Mouse (Mus musculus) hindbrain, embryonic 12.5 days (tissue): Measurements from ENCODE around the gene Ranbp17. TPM values are rescaled to one million over a fixed set of nuclear protein-coding genes. Genes with fewer than 3 reads are reported as not detected.

Experiments used
- ATAC-seq: fragments of 200-750 bp; cut with Nextera tagmentation; 2 replicates; pipeline ENCODE4 v1.8.0; 2017; ENCODE audit warnings: moderate TSS enrichment; ENCODE audit not compliant: low FRiP score
- H3K27ac ChIP-seq: fragments of 300-500 bp; sonication (generic); 2 replicates; pipeline ENCODE4 v1.5.1; 2016; ENCODE audit warnings: mild to moderate bottlenecking
- H3K27me3 ChIP-seq: fragments of 300-500 bp; sonication (generic); 2 replicates; pipeline ENCODE4 v1.6.1; 2016; ENCODE audit warnings: mild to moderate bottlenecking
- H3K36me3 ChIP-seq: fragments of 300-500 bp; sonication (generic); 2 replicates; pipeline ENCODE4 v1.6.1; 2016; ENCODE audit warnings: mild to moderate bottlenecking
- H3K4me1 ChIP-seq: fragments of 300-500 bp; sonication (generic); 2 replicates; pipeline ENCODE4 v1.6.1; 2016
- H3K4me2 ChIP-seq: fragments of 300-500 bp; sonication (generic); replicated peaks from 2 replicates; pipeline ENCODE4 v1.6.1; 2016; ENCODE audit warnings: mild to moderate bottlenecking
- H3K4me3 ChIP-seq: fragments of 300-500 bp; sonication (generic); 2 replicates; pipeline ENCODE4 v1.5.1; 2016; ENCODE audit warnings: mild to moderate bottlenecking
- H3K9ac ChIP-seq: fragments of 300-500 bp; sonication (generic); 2 replicates; pipeline ENCODE4 v1.6.1; 2016; ENCODE audit warnings: mild to moderate bottlenecking, moderate library complexity
- H3K9me3 ChIP-seq: fragments of 300-500 bp; sonication (generic); replicated peaks from 2 replicates; pipeline ENCODE4 v1.6.1; 2016; ENCODE audit warnings: mild to moderate bottlenecking
- WGBS: fragments of 180-500 bp; shearing (Covaris S2); methylation state at CpG from one replicate; pipeline ENCODE4 v1.1.7; 2016; 5-methylcytosine and 5-hydroxymethylcytosine counted together
- polyA plus RNA-seq: library from polyadenylated mRNA; unstranded; fragments of >200 nt; fragmentation: Nextera tagmentation; extraction: Ambion mirVana; gene quantifications from 2 replicates; pipeline ENCODE4 v1.2.1, GENCODE M21; 2016

The Ranbp17 gene
- polyA plus RNA-seq, 1 experiment from 2014 or later: 11.9 TPM

DNA sequence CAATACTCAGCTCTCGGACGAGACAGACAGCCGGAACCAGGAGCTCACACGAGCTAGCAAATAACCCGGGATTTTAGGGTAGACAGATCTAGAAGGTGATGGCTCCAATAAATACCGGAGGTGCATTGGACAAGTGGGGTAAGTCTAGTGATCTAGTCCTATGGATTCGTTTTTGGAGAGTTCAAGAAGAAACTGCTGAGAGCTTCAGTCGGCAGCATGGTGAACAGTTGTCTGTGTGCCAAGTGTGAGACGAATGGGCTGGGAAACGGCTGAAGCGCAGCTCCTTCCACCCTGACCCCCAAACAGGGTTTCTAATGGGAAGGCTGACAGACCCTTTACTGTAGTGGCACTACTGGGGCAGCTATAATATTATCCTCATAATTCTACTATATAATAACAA, 214.2 kb downstream of the Ranbp17 start:
- no peak for ATAC-seq
- H3K9ac ChIP-seq: no peak overlapping the region
- H3K9me3 ChIP-seq: no peaks in the 10 kb centered on the region
- H3K36me3 ChIP-seq: no peaks in the 10 kb centered on the region
- H3K4me1 ChIP-seq: peaks cover 13% of the 10 kb centered on the region; the same call in 1 of the 2 replicates
- WGBS: 67% methylated on average over 11 of the region's 11 CpGs
- no peak overlapping the region for H3K4me3 ChIP-seq
- H3K27ac ChIP-seq: no peak overlapping the region; the same call in 1 of the 2 replicates
- H3K4me2 ChIP-seq: no peak overlapping the region
- H3K27me3 ChIP-seq: no peaks in the 10 kb centered on the region

- no peak overlapping the region for H3K4me2 ChIP-seq
- H3K9me3 ChIP-seq: no peaks in the 10 kb centered on the region
- H3K36me3 ChIP-seq: no peaks in the 10 kb centered on the region
- no peak overlapping the region for H3K9ac ChIP-seq
- H3K4me3 ChIP-seq: no peak overlapping the region
- H3K27ac ChIP-seq: peak overlapping the region; percentile 7; the same call in 1 of the 2 replicates
- H3K27me3 ChIP-seq: no peaks in the 10 kb centered on the region
- peaks cover 13% of the 10 kb centered on the region; the same call in 1 of the 2 replicates for H3K4me1 ChIP-seq
- peak; percentile 72 for ATAC-seq
- WGBS: 56% methylated on average over 8 of the region's 8 CpGs
Observed at GRCm38 (mm10) chr11:33297121-33297520, 216.4 kb downstream of the Ranbp17 start.

DNA sequence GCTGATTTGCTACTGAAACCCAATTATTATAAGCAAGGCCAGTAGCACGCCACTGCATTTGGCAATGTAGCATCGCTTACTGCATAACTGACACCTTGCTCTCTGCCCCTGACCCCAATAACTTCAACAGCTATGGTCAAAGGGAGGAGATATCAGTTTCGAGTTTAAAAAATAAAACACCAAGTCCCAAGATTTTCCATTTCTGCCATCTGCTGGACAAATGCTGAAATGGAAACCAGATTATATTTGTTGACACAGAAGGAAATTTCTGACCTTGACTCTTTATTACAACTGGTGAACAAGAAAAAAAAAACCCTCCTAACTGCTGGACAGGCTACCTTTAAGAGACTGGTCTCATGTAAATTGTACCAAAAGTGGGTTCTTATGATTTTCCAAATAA, 218.1 kb downstream of the Ranbp17 start:
- H3K4me2 ChIP-seq: no peak overlapping the region
- no peak for ATAC-seq
- no peak overlapping the region for H3K4me3 ChIP-seq
- H3K9me3 ChIP-seq: no peaks in the 10 kb centered on the region
- WGBS: 48% methylated on average over 3 of the region's 3 CpGs
- H3K27ac ChIP-seq: no peak overlapping the region
- H3K9ac ChIP-seq: no peak overlapping the region
- H3K4me1 ChIP-seq: peaks cover 8% of the 10 kb centered on the region; the same call in 1 of the 2 replicates
- H3K27me3 ChIP-seq: no peaks in the 10 kb centered on the region
- no peaks in the 10 kb centered on the region for H3K36me3 ChIP-seq

GRCm38 (mm10) chr11:33294063-33294462, 219.5 kb downstream of the Ranbp17 start:
- WGBS: 82% methylated on average over 6 of the region's 6 CpGs
- Histone ChIP-seq H3K9ac (no peak overlapping the region), H3K4me1 (0 out of 2 replicates have a peak, but pooled peaks cover 4% of the 10 kb centered on the region), H3K9me3 (no peaks in the 10 kb centered on the region), H3K27me3 (no peaks in the 10 kb centered on the region), H3K4me3 (no peak overlapping the region), H3K4me2 (no peak overlapping the region), H3K27ac (no peak overlapping the region), H3K36me3 (no peaks in the 10 kb centered on the region)
- ATAC-seq: no peak

DNA sequence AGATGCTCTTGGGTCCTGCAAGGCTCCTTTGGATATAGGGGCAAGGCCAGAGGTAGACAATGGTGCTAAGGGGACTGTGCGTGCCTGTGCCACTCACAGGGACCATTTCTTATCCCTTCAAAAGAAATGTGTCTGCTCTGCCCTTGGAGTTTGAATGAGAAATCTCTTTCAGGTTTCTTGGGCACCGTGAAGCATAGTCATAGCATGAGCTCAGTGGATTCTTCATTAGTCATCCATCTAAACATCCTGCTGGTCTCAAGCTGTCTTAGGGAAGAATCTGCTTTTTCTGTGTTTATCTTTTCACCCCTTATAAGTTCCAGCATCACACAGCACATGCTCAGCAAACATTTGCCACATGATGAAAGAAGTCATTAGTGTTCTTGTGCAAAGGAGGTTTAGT, 235.0 kb downstream of the Ranbp17 start:
- no peaks in the 10 kb centered on the region for H3K27me3 ChIP-seq
- no peak overlapping the region for H3K27ac ChIP-seq
- H3K4me2 ChIP-seq: no peak overlapping the region
- no peaks in the 10 kb centered on the region for H3K4me1 ChIP-seq
- no peaks in the 10 kb centered on the region for H3K36me3 ChIP-seq
- no peak for ATAC-seq
- no peaks in the 10 kb centered on the region for H3K9me3 ChIP-seq
- H3K9ac ChIP-seq: no peak overlapping the region
- WGBS: 80% methylated on average over 2 of the region's 2 CpGs
- no peak overlapping the region for H3K4me3 ChIP-seq

- no peak within 1 kb of the TSS for H3K4me2 ChIP-seq
- H3K9me3 ChIP-seq: no peaks in the 10 kb centered on the region
- no peaks in the 10 kb centered on the region for H3K36me3 ChIP-seq
- H3K27ac ChIP-seq: no peak within 1 kb of the TSS
- ATAC-seq: no peak
- no peaks in the 10 kb centered on the region for H3K4me1 ChIP-seq
- WGBS: 96% methylated on average over 3 of the region's 3 CpGs
- H3K4me3 ChIP-seq: no peak within 1 kb of the TSS
- H3K9ac ChIP-seq: no peak within 1 kb of the TSS
- H3K27me3 ChIP-seq: no peaks in the 10 kb centered on the region
Observed at GRCm38 (mm10) chr11:33276637-33277036, 236.9 kb downstream of the Ranbp17 start, which contains the start of gene Gm12117. TSS of gene Gm12117 (minus strand) at chr11:33276737.

GRCm38 (mm10) chr11:33274816-33275215, 238.7 kb downstream of the Ranbp17 start:
- H3K9me3 ChIP-seq: no peaks in the 10 kb centered on the region
- H3K4me1 ChIP-seq: no peaks in the 10 kb centered on the region
- no peaks in the 10 kb centered on the region for H3K27me3 ChIP-seq
- 79% methylated on average over 3 of the region's 3 CpGs for WGBS
- no peak overlapping the region for H3K27ac ChIP-seq
- no peak overlapping the region for H3K4me2 ChIP-seq
- H3K4me3 ChIP-seq: no peak overlapping the region
- no peak overlapping the region for H3K9ac ChIP-seq
- H3K36me3 ChIP-seq: no peaks in the 10 kb centered on the region
- no peak for ATAC-seq

- H3K27ac ChIP-seq: no peak overlapping the region
- H3K4me3 ChIP-seq: no peak overlapping the region
- WGBS: 82% methylated on average over 1 of the region's 1 CpGs
- no peaks in the 10 kb centered on the region for H3K4me1 ChIP-seq
- H3K9me3 ChIP-seq: no peaks in the 10 kb centered on the region
- no peaks in the 10 kb centered on the region for H3K27me3 ChIP-seq
- H3K9ac ChIP-seq: no peak overlapping the region
- H3K36me3 ChIP-seq: no peaks in the 10 kb centered on the region
- H3K4me2 ChIP-seq: no peak overlapping the region
- no peak for ATAC-seq
Observed at GRCm38 (mm10) chr11:33274294-33274693, 239.3 kb downstream of the Ranbp17 start.

GRCm38 (mm10) chr11:33240295-33240694, 273.3 kb downstream of the Ranbp17 start:
- 56% methylated on average over 3 of the region's 3 CpGs for WGBS
- H3K36me3 ChIP-seq: no peaks in the 10 kb centered on the region
- no peak overlapping the region for H3K4me2 ChIP-seq
- ATAC-seq: peak; percentile 46; the same call in 1 of the 2 replicates
- 0 out of 2 replicates have a peak, but pooled peaks cover 2% of the 10 kb centered on the region for H3K4me1 ChIP-seq
- no peak overlapping the region for H3K4me3 ChIP-seq
- no peak overlapping the region for H3K9ac ChIP-seq
- H3K27me3 ChIP-seq: no peaks in the 10 kb centered on the region
- H3K27ac ChIP-seq: no peak overlapping the region
- H3K9me3 ChIP-seq: no peaks in the 10 kb centered on the region

- Histone ChIP-seq H3K4me3 (no peak overlapping the region), H3K9me3 (no peaks in the 10 kb centered on the region), H3K27ac (no peak overlapping the region), H3K9ac (no peak overlapping the region), H3K4me1 (peaks cover 12% of the 10 kb centered on the region), H3K27me3 (no peaks in the 10 kb centered on the region), H3K4me2 (no peak overlapping the region), H3K36me3 (no peaks in the 10 kb centered on the region)
- ATAC-seq: peak; percentile 38; the same call in 1 of the 2 replicates
- 42% methylated on average over 3 of the region's 3 CpGs for WGBS
Observed at GRCm38 (mm10) chr11:33234134-33234533, 279.4 kb downstream of the Ranbp17 start.

- Histone ChIP-seq H3K27ac (no peak overlapping the region), H3K36me3 (no peaks in the 10 kb centered on the region), H3K4me3 (no peak overlapping the region), H3K9ac (no peak overlapping the region), H3K4me1 (peaks cover 12% of the 10 kb centered on the region), H3K9me3 (no peaks in the 10 kb centered on the region), H3K27me3 (no peaks in the 10 kb centered on the region), H3K4me2 (no peak overlapping the region)
- WGBS: 62% methylated on average over 5 of the region's 5 CpGs
- no peak for ATAC-seq
Observed at GRCm38 (mm10) chr11:33232056-33232455, 281.5 kb downstream of the Ranbp17 start.

GRCm38 (mm10) chr11:33228186-33228585, 285.4 kb downstream of the Ranbp17 start:
- Histone ChIP-seq H3K4me1 (peaks cover 8% of the 10 kb centered on the region; the same call in 1 of the 2 replicates), H3K9ac (no peak overlapping the region), H3K36me3 (no peaks in the 10 kb centered on the region), H3K4me2 (no peak overlapping the region), H3K27me3 (no peaks in the 10 kb centered on the region), H3K4me3 (no peak overlapping the region), H3K27ac (no peak overlapping the region), H3K9me3 (no peaks in the 10 kb centered on the region)
- no peak for ATAC-seq
- WGBS: 92% methylated on average over 2 of the region's 2 CpGs

GRCm38 (mm10) chr11:33226516-33226915, 287.0 kb downstream of the Ranbp17 start:
- H3K36me3 ChIP-seq: no peaks in the 10 kb centered on the region
- H3K27me3 ChIP-seq: no peaks in the 10 kb centered on the region
- H3K27ac ChIP-seq: no peak overlapping the region
- no peaks in the 10 kb centered on the region for H3K9me3 ChIP-seq
- no peak overlapping the region for H3K9ac ChIP-seq
- peaks cover 4% of the 10 kb centered on the region; the same call in 1 of the 2 replicates for H3K4me1 ChIP-seq
- no peak overlapping the region for H3K4me3 ChIP-seq
- no peak for ATAC-seq
- WGBS: 60% methylated on average over 8 of the region's 8 CpGs
- no peak overlapping the region for H3K4me2 ChIP-seq
